Mouse (Mus musculus) erythroblast, adult 5-6 weeks (primary cell): ENCODE measurements around the gene Olfr250. TPM values are rescaled to one million over a fixed set of nuclear protein-coding genes. Genes with fewer than 3 reads are reported as not detected.
"Not testable (repeated sequence)": the region's sequence is repeated elsewhere in the genome, so short reads cannot be mapped to it uniquely, and the experiment has no call there.

Experiments used
- ATAC-seq: replicated peaks from 2 replicates; pipeline ENCODE4 v1.8.0; 2016; ENCODE audit warnings: moderate number of reproducible peaks, mild to moderate bottlenecking, moderate TSS enrichment, inconsistent platforms; ENCODE audit not compliant: poor library complexity, low FRiP score, severe bottlenecking
- total RNA-seq, 2 experiments: library from RNA; stranded (forward) in 1 of 2; stranded (reverse) in 1 of 2; fragments of 150-400 nt in 1 of 2; fragments of 200-764, 138-1000 nt in 1 of 2; gene quantifications; 2 replicates each; pipeline versions ENCODE4 v1.2.3 to v1.2.4; 2015 to 2017; ENCODE audit warnings: low replicate concordance in 2 of 2

The Olfr250 gene
- total RNA-seq (2015; ENCODE audit: low replicate concordance) (not detected in 2 replicates), total RNA-seq (2017; ENCODE audit: low replicate concordance) (not detected in 2 replicates)

DNA sequence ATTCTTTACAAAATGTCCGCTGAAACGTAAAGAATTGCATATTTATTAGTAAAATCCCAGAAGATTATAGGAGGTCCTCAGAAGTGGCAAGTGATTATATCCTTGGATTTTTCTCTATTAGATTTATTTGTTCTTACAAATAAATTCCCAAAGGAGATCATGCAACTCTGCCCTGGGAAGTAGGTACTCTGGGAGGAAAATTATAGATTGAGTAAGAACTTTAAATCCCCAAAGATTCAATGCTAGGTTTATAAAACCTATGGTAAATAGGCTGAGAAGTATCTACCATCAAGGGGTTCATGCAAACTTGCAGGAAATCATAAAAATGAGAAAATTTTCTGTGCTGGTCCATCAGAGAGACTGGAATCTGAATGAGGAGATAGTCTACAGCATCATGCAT lies at the start of gene Olfr250:
TSS of gene Olfr250 (plus strand) at position 301 of the 400 bp plus-strand sequence.
- ATAC-seq, result no peak

DNA sequence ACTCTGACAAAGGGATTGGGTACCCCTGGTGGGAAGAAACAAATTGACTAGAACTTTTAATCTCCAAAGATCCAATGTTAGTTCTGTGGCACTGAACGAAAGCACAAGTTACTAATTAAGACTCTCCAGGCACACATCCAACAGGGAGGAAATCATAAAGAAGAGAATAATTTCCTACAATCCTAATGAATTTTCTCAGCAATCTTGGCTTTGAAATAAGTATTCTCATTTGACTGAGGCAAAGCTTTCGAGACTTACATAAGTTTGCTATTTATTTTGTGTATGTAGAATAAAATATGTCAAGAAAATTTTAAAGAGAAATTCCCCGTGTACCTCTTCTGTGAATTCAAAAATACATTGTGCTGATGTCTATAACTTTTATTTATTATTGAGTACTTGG lies 37.9 kb upstream of the Olfr250 start, which contains the start of gene Olfr25:
TSS of gene Olfr25 (plus strand) at position 301 of the 400 bp plus-strand sequence.
- ATAC-seq, result no peak

- ATAC-seq, result no peak
Measured at GRCm38 (mm10) chr9:38348111-38348510, 18.6 kb upstream of the Olfr250 start, which contains the start of gene Olfr898. Gene Olfr898, plus strand, starts transcription at chr9:38348411.

GRCm38 (mm10) chr9:38376786-38377185 lies 10.1 kb downstream of the Olfr250 start, which contains the start of gene Olfr251:
Gene Olfr251, plus strand, starts transcription at chr9:38377086.
- no peak for ATAC-seq

DNA sequence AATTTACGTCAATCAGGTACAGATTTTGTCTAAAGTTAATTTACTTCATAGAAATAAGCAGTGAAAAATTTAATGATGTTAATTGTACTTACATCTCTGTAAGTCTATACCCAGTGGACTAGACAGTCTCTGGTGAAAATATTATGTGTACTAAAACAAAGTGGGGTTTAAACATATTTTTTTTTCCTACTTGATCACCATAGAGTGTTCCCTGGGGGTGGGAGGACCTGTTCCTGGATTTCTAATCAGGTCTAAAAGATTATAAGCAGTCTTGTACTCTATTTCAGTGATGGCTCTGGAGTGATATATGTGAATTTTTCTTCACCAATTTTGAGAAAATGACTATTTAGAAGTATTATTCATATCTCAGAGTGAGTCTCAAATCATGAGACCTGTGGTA lies 34.7 kb downstream of the Olfr250 start, which contains the start of gene Olfr147:
TSS of gene Olfr147 (plus strand) at position 301 of the 400 bp plus-strand sequence.
- no peak for ATAC-seq

DNA sequence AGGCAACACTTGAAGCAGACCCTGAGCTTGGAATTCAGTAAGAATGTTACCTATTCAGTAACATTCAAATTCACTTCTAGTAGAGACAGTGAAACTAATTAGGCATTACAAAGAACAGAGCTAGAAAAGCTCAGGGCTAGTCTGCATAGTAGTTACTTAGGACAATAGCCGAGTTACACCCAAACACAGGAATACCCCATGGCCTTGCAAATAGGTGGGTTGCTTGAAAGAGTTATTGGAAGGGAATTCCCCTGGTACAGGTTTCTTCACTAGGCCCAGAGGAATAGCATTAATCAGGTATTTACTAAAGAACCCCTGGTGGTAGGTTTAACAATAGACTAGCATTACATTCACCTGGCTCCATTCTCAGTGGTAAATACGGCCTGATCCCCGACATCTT lies 40.8 kb downstream of the Olfr250 start:
- not testable (repeated sequence) for ATAC-seq

- ATAC-seq, result not testable (repeated sequence)
Measured at GRCm38 (mm10) chr9:38413502-38413901, 46.8 kb downstream of the Olfr250 start.

Other genes starting within 250 kb of the Olfr250 start
- gene Olfr890, start 224.4 kb upstream of the Olfr250 start, total RNA-seq (2015; ENCODE audit: low replicate concordance), result not detected in 2 replicates
- gene Olfr890, start 224.4 kb upstream of the Olfr250 start, total RNA-seq (2017; ENCODE audit: low replicate concordance), result not detected in 2 replicates
- not detected in 2 replicates for gene Olfr891, start 186.1 kb upstream of the Olfr250 start, total RNA-seq (2015; ENCODE audit: low replicate concordance)
- gene Olfr891, start 186.1 kb upstream of the Olfr250 start, total RNA-seq (2017; ENCODE audit: low replicate concordance), result not detected in 2 replicates
- gene Olfr893, start 158.5 kb upstream of the Olfr250 start, total RNA-seq (2015; ENCODE audit: low replicate concordance), result not detected in 2 replicates
- not detected in 2 replicates for gene Olfr893, start 158.5 kb upstream of the Olfr250 start, total RNA-seq (2017; ENCODE audit: low replicate concordance)
- not detected in 2 replicates for gene Olfr894, start 148.8 kb upstream of the Olfr250 start, total RNA-seq (2015; ENCODE audit: low replicate concordance)
- not detected in 2 replicates for gene Olfr894, start 148.8 kb upstream of the Olfr250 start, total RNA-seq (2017; ENCODE audit: low replicate concordance)
- gene Olfr143, start 114.1 kb upstream of the Olfr250 start, total RNA-seq (2015; ENCODE audit: low replicate concordance), result not detected in 2 replicates
- not detected in 2 replicates for gene Olfr143, start 114.1 kb upstream of the Olfr250 start, total RNA-seq (2017; ENCODE audit: low replicate concordance)
- not detected in 2 replicates for gene Olfr895, start 99.0 kb upstream of the Olfr250 start, total RNA-seq (2015; ENCODE audit: low replicate concordance)
- gene Olfr895, start 99.0 kb upstream of the Olfr250 start, total RNA-seq (2017; ENCODE audit: low replicate concordance), result not detected in 2 replicates
- not detected in 2 replicates for gene Olfr896-ps1, start 75.8 kb upstream of the Olfr250 start, total RNA-seq (2015; ENCODE audit: low replicate concordance)
- not detected in 2 replicates for gene Olfr896-ps1, start 75.8 kb upstream of the Olfr250 start, total RNA-seq (2017; ENCODE audit: low replicate concordance)
- not detected in 2 replicates for gene Olfr25, start 37.8 kb upstream of the Olfr250 start, total RNA-seq (2015; ENCODE audit: low replicate concordance)
- gene Olfr25, start 37.8 kb upstream of the Olfr250 start, total RNA-seq (2017; ENCODE audit: low replicate concordance), result not detected in 2 replicates
- gene Olfr898, start 18.5 kb upstream of the Olfr250 start, total RNA-seq (2015; ENCODE audit: low replicate concordance), result not detected in 2 replicates
- gene Olfr898, start 18.5 kb upstream of the Olfr250 start, total RNA-seq (2017; ENCODE audit: low replicate concordance), result 0.14 TPM in 1 of 2 replicates, not detected in the other
- not detected in 2 replicates for gene Olfr251, start 10.2 kb downstream of the Olfr250 start, total RNA-seq (2015; ENCODE audit: low replicate concordance)
- gene Olfr251, start 10.2 kb downstream of the Olfr250 start, total RNA-seq (2017; ENCODE audit: low replicate concordance), result not detected in 2 replicates
- gene Olfr147, start 34.8 kb downstream of the Olfr250 start, total RNA-seq (2015; ENCODE audit: low replicate concordance), result not detected in 2 replicates
- gene Olfr147, start 34.8 kb downstream of the Olfr250 start, total RNA-seq (2017; ENCODE audit: low replicate concordance), result not detected in 2 replicates
- not detected in 2 replicates for gene Olfr901, start 62.6 kb downstream of the Olfr250 start, total RNA-seq (2015; ENCODE audit: low replicate concordance)
- gene Olfr901, start 62.6 kb downstream of the Olfr250 start, total RNA-seq (2017; ENCODE audit: low replicate concordance), result not detected in 2 replicates
- gene Olfr902, start 80.8 kb downstream of the Olfr250 start, total RNA-seq (2015; ENCODE audit: low replicate concordance), result not detected in 2 replicates
- not detected in 2 replicates for gene Olfr902, start 80.8 kb downstream of the Olfr250 start, total RNA-seq (2017; ENCODE audit: low replicate concordance)
- not detected in 2 replicates for gene Olfr904, start 96.2 kb downstream of the Olfr250 start, total RNA-seq (2015; ENCODE audit: low replicate concordance)
- not detected in 2 replicates for gene Olfr904, start 96.2 kb downstream of the Olfr250 start, total RNA-seq (2017; ENCODE audit: low replicate concordance)
- gene Olfr905, start 104.2 kb downstream of the Olfr250 start, total RNA-seq (2015; ENCODE audit: low replicate concordance), result not detected in 2 replicates
- gene Olfr905, start 104.2 kb downstream of the Olfr250 start, total RNA-seq (2017; ENCODE audit: low replicate concordance), result not detected in 2 replicates
- not detected in 2 replicates for gene Olfr906, start 120.2 kb downstream of the Olfr250 start, total RNA-seq (2015; ENCODE audit: low replicate concordance)
- not detected in 2 replicates for gene Olfr906, start 120.2 kb downstream of the Olfr250 start, total RNA-seq (2017; ENCODE audit: low replicate concordance)
- not detected in 2 replicates for gene Olfr907, start 128.9 kb downstream of the Olfr250 start, total RNA-seq (2015; ENCODE audit: low replicate concordance)
- gene Olfr907, start 128.9 kb downstream of the Olfr250 start, total RNA-seq (2017; ENCODE audit: low replicate concordance), result not detected in 2 replicates
- not detected in 2 replicates for gene Olfr911-ps1, start 154.7 kb downstream of the Olfr250 start, total RNA-seq (2015; ENCODE audit: low replicate concordance)
- gene Olfr911-ps1, start 154.7 kb downstream of the Olfr250 start, total RNA-seq (2017; ENCODE audit: low replicate concordance), result not detected in 2 replicates
- gene Olfr910, start 171.0 kb downstream of the Olfr250 start, total RNA-seq (2015; ENCODE audit: low replicate concordance), result not detected in 2 replicates
- gene Olfr910, start 171.0 kb downstream of the Olfr250 start, total RNA-seq (2017; ENCODE audit: low replicate concordance), result not detected in 2 replicates
- gene Olfr912, start 213.3 kb downstream of the Olfr250 start, total RNA-seq (2015; ENCODE audit: low replicate concordance), result not detected in 2 replicates
- gene Olfr912, start 213.3 kb downstream of the Olfr250 start, total RNA-seq (2017; ENCODE audit: low replicate concordance), result not detected in 2 replicates
- not detected in 2 replicates for gene Olfr913, start 225.9 kb downstream of the Olfr250 start, total RNA-seq (2015; ENCODE audit: low replicate concordance)
- gene Olfr913, start 225.9 kb downstream of the Olfr250 start, total RNA-seq (2017; ENCODE audit: low replicate concordance), result not detected in 2 replicates
- gene Olfr914, start 238.2 kb downstream of the Olfr250 start, total RNA-seq (2015; ENCODE audit: low replicate concordance), result not detected in 2 replicates
- gene Olfr914, start 238.2 kb downstream of the Olfr250 start, total RNA-seq (2017; ENCODE audit: low replicate concordance), result not detected in 2 replicates